Mouse (Mus musculus): ENCODE data around the gene Ccser1. TPM values are rescaled to one million over a fixed set of nuclear protein-coding genes. Genes with fewer than 3 reads are reported as not detected.
A peak's percentile ranks its signal among the peaks of the same experiment; 100 is the strongest.

Gene Ccser1
- polyA plus RNA-seq, 1 experiment from 2014 or later, result 10.2 TPM

GRCm38 (mm10) chr6:61427490-61427889 is 247.4 kb downstream of the Ccser1 start:
- no peaks in the 10 kb centered on the region for H3K27me3 ChIP-seq
- H3K4me1 ChIP-seq, result 0 out of 2 replicates have a peak, but pooled peaks cover 5% of the 10 kb centered on the region
- H3K4me3 ChIP-seq, result no peak overlapping the region
- H3K27ac ChIP-seq, result no peak overlapping the region
- WGBS, result 61% methylated on average over 2 of the region's 2 CpGs
- no peak overlapping the region for H3K9ac ChIP-seq
- no peaks in the 10 kb centered on the region for H3K36me3 ChIP-seq
- ATAC-seq (ENCODE audit: low FRiP score, low read depth), result no peak
- H3K9me3 ChIP-seq, result no peaks in the 10 kb centered on the region
- no peak overlapping the region for H3K4me2 ChIP-seq (replicated peaks)

DNA sequence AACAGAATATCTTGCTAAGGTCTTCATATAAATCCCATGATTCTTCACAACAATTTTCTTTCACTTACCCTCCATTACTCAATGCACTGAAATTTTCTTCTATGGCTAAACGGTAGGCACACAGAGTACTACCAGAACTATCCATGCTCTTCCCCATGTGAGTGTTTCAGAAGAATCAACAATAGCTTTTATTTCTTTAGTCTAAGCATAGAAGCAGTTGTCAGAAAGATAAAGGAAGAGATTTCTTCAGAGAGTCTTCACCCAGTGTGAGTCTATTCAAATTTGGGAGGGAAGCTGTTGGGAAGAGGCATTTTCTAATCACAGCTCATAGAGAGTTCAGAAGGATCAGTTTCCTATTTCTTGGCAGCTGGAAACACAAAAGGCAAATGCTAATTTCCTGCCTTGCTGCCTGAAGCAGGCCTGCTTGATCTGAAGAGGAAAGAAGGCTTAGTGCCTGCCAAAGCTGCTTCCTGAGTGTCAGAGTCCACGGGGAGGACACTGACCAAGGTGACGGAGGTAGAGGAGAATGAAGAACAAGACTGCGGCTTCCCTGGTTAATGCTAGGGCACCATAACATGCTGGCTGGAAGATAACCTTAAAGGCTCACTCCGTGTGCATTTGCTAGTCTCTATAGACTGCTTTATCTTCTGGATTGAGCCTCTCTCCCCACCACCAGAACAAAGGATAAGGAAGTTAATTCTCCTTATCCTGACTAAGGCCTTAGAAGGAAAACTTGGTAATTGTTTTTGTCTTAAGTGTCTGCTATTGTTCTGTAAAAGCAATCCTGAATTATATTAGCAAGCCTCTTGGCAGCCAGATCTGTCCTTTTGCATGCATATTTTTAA is 251.0 kb downstream of the Ccser1 start:
- Histone ChIP-seq H3K27ac (no peak overlapping the region), H3K4me3 (no peak overlapping the region), H3K36me3 (no peaks in the 10 kb centered on the region), H3K9me3 (no peaks in the 10 kb centered on the region), H3K9ac (no peak overlapping the region), H3K4me2 (replicated peaks) (no peak overlapping the region), H3K4me1 (0 out of 2 replicates have a peak, but pooled peaks cover 5% of the 10 kb centered on the region), H3K27me3 (no peaks in the 10 kb centered on the region)
- 34% methylated on average over 5 of the region's 5 CpGs for WGBS
- ATAC-seq (ENCODE audit: low FRiP score, low read depth), result no peak

- H3K27me3 ChIP-seq, result no peaks in the 10 kb centered on the region
- H3K9me3 ChIP-seq, result no peaks in the 10 kb centered on the region
- H3K4me1 ChIP-seq, result 0 out of 2 replicates have a peak, but pooled peaks cover 5% of the 10 kb centered on the region
- H3K36me3 ChIP-seq, result no peaks in the 10 kb centered on the region
- ATAC-seq (ENCODE audit: low FRiP score, low read depth), result no peak
- no peak overlapping the region for H3K4me2 ChIP-seq (replicated peaks)
- H3K9ac ChIP-seq, result no peak overlapping the region
- no peak overlapping the region for H3K27ac ChIP-seq
- H3K4me3 ChIP-seq, result no peak overlapping the region
- 71% methylated on average over 2 of the region's 2 CpGs for WGBS
These were observed 251.5 kb downstream of the Ccser1 start for GRCm38 (mm10) chr6:61431726-61431984.

GRCm38 (mm10) chr6:61432167-61432566 is 252.0 kb downstream of the Ccser1 start:
- H3K9me3 ChIP-seq, result no peaks in the 10 kb centered on the region
- ATAC-seq (ENCODE audit: low FRiP score, low read depth), result 0 out of 2 replicates have a peak, but pooled peaks have one; percentile 28
- no peaks in the 10 kb centered on the region for H3K27me3 ChIP-seq
- H3K4me3 ChIP-seq, result no peak overlapping the region
- no peak overlapping the region for H3K27ac ChIP-seq
- H3K9ac ChIP-seq, result no peak overlapping the region
- 0 out of 2 replicates have a peak, but pooled peaks cover 5% of the 10 kb centered on the region for H3K4me1 ChIP-seq
- WGBS, result 57% methylated on average over 3 of the region's 3 CpGs
- no peaks in the 10 kb centered on the region for H3K36me3 ChIP-seq
- no peak overlapping the region for H3K4me2 ChIP-seq (replicated peaks)

DNA sequence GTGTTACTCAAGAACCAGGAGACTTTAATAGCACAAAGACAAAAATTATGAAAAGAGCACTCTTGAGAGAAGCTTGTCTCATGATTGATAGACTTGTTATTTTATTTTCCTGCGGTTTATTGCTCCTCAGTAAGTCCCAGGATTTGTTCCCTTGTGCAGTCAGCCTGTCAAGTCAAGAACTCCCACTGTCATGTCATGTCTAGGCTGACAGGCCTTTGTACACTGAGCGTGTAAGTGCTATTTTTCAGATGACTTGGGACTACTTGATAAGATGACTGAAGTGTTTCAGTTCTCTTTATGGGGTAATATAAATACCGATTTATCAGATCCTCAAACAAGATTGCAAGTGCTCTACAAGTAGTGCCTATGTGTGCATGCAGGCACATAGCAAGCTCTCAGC is 252.6 kb downstream of the Ccser1 start:
- H3K4me3 ChIP-seq, result no peak overlapping the region
- H3K27ac ChIP-seq, result no peak overlapping the region
- H3K4me2 ChIP-seq (replicated peaks), result no peak overlapping the region
- no peak for ATAC-seq (ENCODE audit: low FRiP score, low read depth)
- H3K4me1 ChIP-seq, result 0 out of 2 replicates have a peak, but pooled peaks cover 5% of the 10 kb centered on the region
- no peaks in the 10 kb centered on the region for H3K9me3 ChIP-seq
- H3K36me3 ChIP-seq, result no peaks in the 10 kb centered on the region
- 75% methylated on average over 3 of the region's 3 CpGs for WGBS
- no peaks in the 10 kb centered on the region for H3K27me3 ChIP-seq
- no peak overlapping the region for H3K9ac ChIP-seq

DNA sequence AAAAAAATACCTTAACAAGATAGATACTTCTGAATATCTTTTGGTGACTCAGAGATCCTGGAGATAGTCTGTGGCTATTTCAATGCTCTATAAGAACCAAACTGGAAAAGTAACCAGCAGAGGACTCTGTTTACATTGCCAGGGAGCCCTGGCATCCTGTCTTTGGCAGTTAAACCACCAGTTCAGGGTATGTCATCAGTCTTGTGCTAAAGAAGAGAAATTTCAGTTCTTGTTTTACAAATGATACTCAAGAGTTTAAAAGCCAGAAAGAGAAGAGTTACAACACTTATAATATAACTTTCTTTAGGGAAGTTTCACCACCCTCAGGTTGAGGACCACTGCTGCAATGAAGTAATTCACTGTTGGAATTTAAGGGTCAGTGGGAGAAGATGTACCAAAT is 258.0 kb downstream of the Ccser1 start:
- Histone ChIP-seq H3K4me3 (no peak overlapping the region), H3K9ac (no peak overlapping the region), H3K9me3 (no peaks in the 10 kb centered on the region), H3K4me2 (replicated peaks) (no peak overlapping the region), H3K27ac (no peak overlapping the region), H3K36me3 (no peaks in the 10 kb centered on the region), H3K27me3 (no peaks in the 10 kb centered on the region), H3K4me1 (no peaks in the 10 kb centered on the region)
- ATAC-seq (ENCODE audit: low FRiP score, low read depth), result no peak

GRCm38 (mm10) chr6:61471371-61472152 is 291.4 kb downstream of the Ccser1 start:
- Histone ChIP-seq H3K4me1 (no peaks in the 10 kb centered on the region), H3K27me3 (no peaks in the 10 kb centered on the region), H3K9ac (no peak overlapping the region), H3K4me3 (no peak overlapping the region), H3K36me3 (no peaks in the 10 kb centered on the region), H3K9me3 (no peaks in the 10 kb centered on the region), H3K27ac (no peak overlapping the region), H3K4me2 (replicated peaks) (no peak overlapping the region)
- no peak for ATAC-seq (ENCODE audit: low FRiP score, low read depth)
- 69% methylated on average over 2 of the region's 2 CpGs for WGBS

- 75% methylated on average over 3 of the region's 3 CpGs for WGBS
These were observed 305.2 kb downstream of the Ccser1 start for GRCm38 (mm10) chr6:61485336-61485735.

GRCm38 (mm10) chr6:61491979-61492821 is 312.1 kb downstream of the Ccser1 start:
- no peaks in the 10 kb centered on the region for H3K9me3 ChIP-seq
- no peak overlapping the region for H3K4me3 ChIP-seq
- no peaks in the 10 kb centered on the region for H3K36me3 ChIP-seq
- 54% methylated on average over 4 of the region's 4 CpGs for WGBS
- no peak overlapping the region for H3K9ac ChIP-seq
- no peaks in the 10 kb centered on the region for H3K4me1 ChIP-seq
- ATAC-seq (ENCODE audit: low FRiP score, low read depth), result no peak
- H3K4me2 ChIP-seq (replicated peaks), result no peak overlapping the region
- H3K27me3 ChIP-seq, result no peaks in the 10 kb centered on the region
- H3K27ac ChIP-seq, result no peak overlapping the region

More at GRCm38 (mm10) chr6:61485336-61485735, 305.2 kb downstream of the Ccser1 start:
- no peaks in the 10 kb centered on the region for H3K9me3 ChIP-seq
- no peak for ATAC-seq (ENCODE audit: low FRiP score, low read depth)
- H3K4me3 ChIP-seq, result no peak overlapping the region
- no peak overlapping the region for H3K9ac ChIP-seq
- no peak overlapping the region for H3K4me2 ChIP-seq (replicated peaks)
- no peak overlapping the region for H3K27ac ChIP-seq
- H3K27me3 ChIP-seq, result no peaks in the 10 kb centered on the region
- H3K36me3 ChIP-seq, result no peaks in the 10 kb centered on the region
- no peaks in the 10 kb centered on the region for H3K4me1 ChIP-seq

GRCm38 (mm10) chr6:61493386-61493785 is 313.3 kb downstream of the Ccser1 start:
- no peak overlapping the region for H3K27ac ChIP-seq
- H3K27me3 ChIP-seq, result no peaks in the 10 kb centered on the region
- H3K4me3 ChIP-seq, result no peak overlapping the region
- no peaks in the 10 kb centered on the region for H3K36me3 ChIP-seq
- 92% methylated on average over 5 of the region's 5 CpGs for WGBS
- H3K9ac ChIP-seq, result no peak overlapping the region
- H3K9me3 ChIP-seq, result no peaks in the 10 kb centered on the region
- no peak for ATAC-seq (ENCODE audit: low FRiP score, low read depth)
- no peak overlapping the region for H3K4me2 ChIP-seq (replicated peaks)
- no peaks in the 10 kb centered on the region for H3K4me1 ChIP-seq

DNA sequence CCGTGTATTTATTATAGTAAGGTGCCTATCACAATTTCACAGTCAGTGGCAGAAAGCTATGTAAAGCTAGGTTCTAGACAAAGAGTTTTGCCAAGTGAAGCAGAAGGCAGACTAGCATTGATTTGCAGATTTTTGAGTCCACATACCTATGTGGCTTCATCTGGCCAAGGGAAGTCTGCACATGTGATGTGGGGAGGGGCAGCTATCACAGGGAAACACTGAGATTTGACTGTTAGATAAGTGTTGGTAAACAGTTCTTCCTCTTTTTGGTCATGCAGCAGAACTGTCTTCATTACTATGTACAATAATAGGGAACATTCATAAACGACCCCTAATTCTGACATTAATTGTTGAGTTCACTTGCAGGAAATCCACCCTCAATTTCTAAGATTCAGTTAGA is 335.2 kb downstream of the Ccser1 start:
- H3K27me3 ChIP-seq, result no peaks in the 10 kb centered on the region
- 70% methylated on average over 2 of the region's 2 CpGs for WGBS
- H3K9me3 ChIP-seq, result no peaks in the 10 kb centered on the region
- no peak overlapping the region for H3K4me2 ChIP-seq (replicated peaks)
- no peak for ATAC-seq (ENCODE audit: low FRiP score, low read depth)
- H3K4me3 ChIP-seq, result no peak overlapping the region
- no peaks in the 10 kb centered on the region for H3K4me1 ChIP-seq
- no peaks in the 10 kb centered on the region for H3K36me3 ChIP-seq
- no peak overlapping the region for H3K27ac ChIP-seq
- H3K9ac ChIP-seq, result no peak overlapping the region

- Histone ChIP-seq H3K27me3 (no peaks in the 10 kb centered on the region), H3K9ac (no peak overlapping the region), H3K4me1 (no peaks in the 10 kb centered on the region), H3K9me3 (no peaks in the 10 kb centered on the region), H3K27ac (no peak overlapping the region), H3K4me3 (no peak overlapping the region), H3K4me2 (replicated peaks) (no peak overlapping the region), H3K36me3 (no peaks in the 10 kb centered on the region)
- WGBS, result 91% methylated on average over 2 of the region's 2 CpGs
- ATAC-seq (ENCODE audit: low FRiP score, low read depth), result no peak
These were observed 341.5 kb downstream of the Ccser1 start for GRCm38 (mm10) chr6:61521587-61521986.
